Mouse (Mus musculus) adrenal gland, postnatal 4 days (tissue): ENCODE measurements around the gene Slc37a4. TPM values are rescaled to one million over a fixed set of nuclear protein-coding genes. Genes with fewer than 3 reads are reported as not detected.
"Not testable (repeated sequence)": the region's sequence is repeated elsewhere in the genome, so short reads cannot be mapped to it uniquely, and the experiment has no call there.

ENCODE experiments used
- DNase-seq, 2 experiments: peaks; one replicate each; pipeline ENCODE4 v3.0.0; 2021 to 2022; ENCODE audit warnings: low spot score in 2 of 2, mixed read lengths in 2 of 2
- total RNA-seq, 2 experiments: library from RNA; stranded (reverse); gene quantifications; 2 replicates each; pipeline ENCODE4 v1.2.3; 2021

Gene Slc37a4
- total RNA-seq, 2 experiments from 2014 or later, result 36.0 to 37.4 TPM

- DNase-seq, result peak in 1 of 2 experiments; percentile 68
Observed at GRCm38 (mm10) chr9:44391466-44391865, 5.2 kb upstream of the Slc37a4 start.

GRCm38 (mm10) chr9:44398087-44398486 lies 1.4 kb downstream of the Slc37a4 start:
- DNase-seq, result no peak

GRCm38 (mm10) chr9:44398551-44398950 lies 1.9 kb downstream of the Slc37a4 start:
- DNase-seq, result no peak

- no peak for DNase-seq
Observed at GRCm38 (mm10) chr9:44399114-44399794, 2.6 kb downstream of the Slc37a4 start.

GRCm38 (mm10) chr9:44399795-44400114 lies 3.1 kb downstream of the Slc37a4 start:
- DNase-seq, result no peak

- no peak for DNase-seq
Observed at GRCm38 (mm10) chr9:44401081-44401480, 4.4 kb downstream of the Slc37a4 start.

GRCm38 (mm10) chr9:44405011-44405410 lies 8.4 kb downstream of the Slc37a4 start:
- DNase-seq, result no peak

- peak; percentile 71 to 88 for DNase-seq
Observed at GRCm38 (mm10) chr9:44406906-44407751, 10.5 kb downstream of the Slc37a4 start, which contains the start of the genes Rps25 and Trappc4. Gene Rps25, plus strand, starts transcription at chr9:44407139. Gene Trappc4, minus strand, starts transcription at chr9:44407600.

- DNase-seq, result no peak
Observed at GRCm38 (mm10) chr9:44407752-44408097, 11.1 kb downstream of the Slc37a4 start.

GRCm38 (mm10) chr9:44408693-44409092 lies 12.0 kb downstream of the Slc37a4 start:
- DNase-seq, result not testable (repeated sequence)

GRCm38 (mm10) chr9:44410647-44411336 lies 14.1 kb downstream of the Slc37a4 start:
- DNase-seq, result no peak

GRCm38 (mm10) chr9:44411601-44412130 lies 15.0 kb downstream of the Slc37a4 start:
- no peak for DNase-seq

- no peak for DNase-seq
Observed at GRCm38 (mm10) chr9:44412306-44412705, 15.7 kb downstream of the Slc37a4 start.

- DNase-seq, result no peak
Observed at GRCm38 (mm10) chr9:44412781-44413180, 16.1 kb downstream of the Slc37a4 start.

GRCm38 (mm10) chr9:44417156-44417891 lies 20.7 kb downstream of the Slc37a4 start:
- no peak for DNase-seq

GRCm38 (mm10) chr9:44417892-44418363 lies 21.3 kb downstream of the Slc37a4 start:
- DNase-seq, result peak; percentile 92 to 93

- no peak for DNase-seq
Observed at GRCm38 (mm10) chr9:44418519-44419385, 22.1 kb downstream of the Slc37a4 start, which contains the start of gene Ccdc84. Gene Ccdc84, minus strand, starts transcription at chr9:44418569.

- DNase-seq, result not testable (repeated sequence)
Observed at GRCm38 (mm10) chr9:44419730-44420129, 23.1 kb downstream of the Slc37a4 start.

GRCm38 (mm10) chr9:44420280-44420898 lies 23.7 kb downstream of the Slc37a4 start:
- no peak for DNase-seq
